Mouse (Mus musculus) stomach, embryonic 16.5 days (tissue): ENCODE results near the gene Aldh4a1. TPM values are rescaled to one million over a fixed set of nuclear protein-coding genes. Genes with fewer than 3 reads are reported as not detected.

Experiments used
- ATAC-seq: fragments of 200-750 bp; cut with Nextera tagmentation; 2 replicates; pipeline ENCODE4 v1.8.0; 2017; ENCODE audit warnings: moderate number of reproducible peaks, moderate TSS enrichment; ENCODE audit not compliant: insufficient read depth, low FRiP score
- H3K27ac ChIP-seq: fragments of 300-500 bp; sonication (generic); 2 replicates; pipeline ENCODE4 v1.5.1; 2014; ENCODE audit warnings: low read length
- H3K27me3 ChIP-seq: fragments of 300-500 bp; sonication (generic); 2 replicates; pipeline ENCODE4 v1.6.1; 2014; ENCODE audit warnings: low read length, control low read depth, mixed read lengths; ENCODE audit not compliant: control insufficient read depth, insufficient read depth
- H3K36me3 ChIP-seq: fragments of 300-500 bp; sonication (generic); 2 replicates; pipeline ENCODE4 v1.6.1; 2014; ENCODE audit warnings: low read length; ENCODE audit not compliant: control insufficient read depth, insufficient read depth
- H3K4me1 ChIP-seq: fragments of 300-500 bp; sonication (generic); 2 replicates; pipeline ENCODE4 v1.6.1; 2014; ENCODE audit warnings: low read length, control low read depth, mixed read lengths; ENCODE audit not compliant: control insufficient read depth, insufficient read depth
- H3K4me2 ChIP-seq: fragments of 300-500 bp; sonication (generic); 2 replicates; pipeline ENCODE4 v1.6.1; 2014; ENCODE audit warnings: low read depth, low read length, mixed read lengths
- H3K4me3 ChIP-seq: fragments of 300-500 bp; sonication (generic); replicated peaks from 2 replicates; pipeline ENCODE4 v1.5.1; 2014; ENCODE audit warnings: mild to moderate bottlenecking, low read length
- H3K9ac ChIP-seq: fragments of 300-500 bp; sonication (generic); 2 replicates; pipeline ENCODE4 v1.6.1; 2014; ENCODE audit warnings: low read length
- H3K9me3 ChIP-seq: fragments of 300-500 bp; sonication (generic); replicated peaks from 2 replicates; pipeline ENCODE4 v1.6.1; 2016; ENCODE audit warnings: low read length, control low read depth; ENCODE audit not compliant: control insufficient read depth
- WGBS: fragments of 180-500 bp; shearing (Covaris S2); extraction: QIAGEN DNeasy Blood & Tissue Kit; methylation state at CpG from one replicate; pipeline ENCODE4 v1.1.7; 2014; 5-methylcytosine and 5-hydroxymethylcytosine counted together
- microRNA-seq: library from miRNA; unstranded; fragments of <30 nt; microRNA quantifications from one replicate; pipeline ENCODE4, GENCODE M21; 2016
- polyA plus RNA-seq: library from polyadenylated mRNA; unstranded; fragments of >200 nt; fragmentation: Nextera tagmentation; extraction: Ambion mirVana; gene quantifications from 2 replicates; pipeline ENCODE4 v1.2.1, GENCODE M21; 2015

Aldh4a1 gene
- polyA plus RNA-seq, 1 experiment from 2014 or later, result 35.9 TPM

DNA sequence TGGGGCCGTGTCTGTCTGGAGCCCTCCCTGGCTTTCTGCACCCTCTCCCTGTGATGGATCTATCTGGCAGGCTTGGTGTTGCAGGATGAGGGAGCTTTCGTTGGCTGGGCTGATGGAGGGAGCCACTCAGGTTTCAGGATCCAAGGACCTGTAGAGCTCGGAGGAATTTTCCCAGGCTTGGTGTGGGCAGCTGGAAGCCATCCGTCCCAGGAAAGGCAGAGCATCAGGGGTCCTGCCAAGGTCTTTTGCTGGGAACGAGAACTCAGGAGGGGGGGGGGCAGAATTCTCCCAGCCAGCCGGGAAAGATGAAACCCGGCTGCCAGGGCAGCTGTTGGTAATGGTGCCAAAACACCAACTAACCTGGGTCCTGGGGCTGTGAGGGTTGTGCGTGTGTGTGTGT is 75.9 kb downstream of the Aldh4a1 start:
- Histone ChIP-seq H3K9ac (no peak overlapping the region), H3K9me3 (no peaks in the 10 kb centered on the region), H3K4me2 (no peak overlapping the region), H3K4me1 (no peaks in the 10 kb centered on the region), H3K27me3 (no peaks in the 10 kb centered on the region), H3K36me3 (no peaks in the 10 kb centered on the region), H3K27ac (no peak overlapping the region), H3K4me3 (no peak overlapping the region)
- WGBS, result 38% methylated on average over 8 of the region's 8 CpGs
- ATAC-seq, result no peak

Small RNA genes lying within 50 kb of the gene (microRNA-seq; reads per million reads assigned to microRNA genes)
- not detected for gene Gm25571
- gene Mir7020, result not detected

Other genes starting within 250 kb of the Aldh4a1 start
- gene Iffo2, start 92.3 kb upstream of the Aldh4a1 start, polyA plus RNA-seq, result 1.8 and 2.4 TPM in 2 replicates
- gene Gm21969, start 19.7 kb upstream of the Aldh4a1 start, polyA plus RNA-seq, result not detected in 2 replicates
- gene Tas1r2, start 30.7 kb downstream of the Aldh4a1 start, polyA plus RNA-seq, result not detected in 2 replicates
- 0.08 TPM in 1 of 2 replicates, not detected in the other for gene Pax7, start 210.7 kb downstream of the Aldh4a1 start, polyA plus RNA-seq